Mouse (Mus musculus): ENCODE measurements at regions not wholly inside any gene's neighbourhood (a gene's known extent, or its start where the extent isn't known, plus 50 kb on each side); places are given as distances from the start of the nearest gene placed in this dataset.

- TF ChIP-seq POLR2AphosphoS2 (IDR thresholded peaks at IDR 0.05; ENCODE audit: low read length) (no peak), E2F4 (IDR thresholded peaks at IDR 0.05; ENCODE audit: borderline replicate concordance, low read depth, low read length) (no peak), SIN3A (IDR thresholded peaks at IDR 0.05; ENCODE audit: low read length) (no peak), UBTF (IDR thresholded peaks at IDR 0.05; ENCODE audit: borderline replicate concordance, insufficient read depth, low read depth, low read length) (no peak)
Measured at GRCm38 (mm10) chr12:29246041-29246440, 282.1 kb upstream of the Myt1l start.

Data from MEL (cell line).